Mouse (Mus musculus) intestine, embryonic 14.5 days (tissue): Measurements from ENCODE around the gene Adam1a. TPM values are rescaled to one million over a fixed set of nuclear protein-coding genes. Genes with fewer than 3 reads are reported as not detected.

ENCODE experiments used
- ATAC-seq: fragments of 200-750 bp; cut with Nextera tagmentation; replicated peaks from 2 replicates; pipeline ENCODE4 v1.8.0; 2017; ENCODE audit warnings: low read depth, moderate number of reproducible peaks, moderate TSS enrichment, moderate library complexity; ENCODE audit not compliant: low FRiP score, low TSS enrichment
- DNase-seq: peaks from one replicate; pipeline ENCODE4 v3.0.0-alpha.2; 2018; ENCODE audit warnings: low spot score
- H3K27ac ChIP-seq: fragments of 300-500 bp; sonication (generic); 2 replicates; pipeline ENCODE4 v1.5.1; 2014; ENCODE audit warnings: low read depth, mild to moderate bottlenecking, control low read depth
- H3K27me3 ChIP-seq: fragments of 300-500 bp; sonication (generic); replicated peaks from 2 replicates; pipeline ENCODE4 v1.6.1; 2014; ENCODE audit warnings: low read length, control low read depth; ENCODE audit not compliant: control insufficient read depth, insufficient read depth
- H3K36me3 ChIP-seq: fragments of 300-500 bp; sonication (generic); 2 replicates; pipeline ENCODE4 v1.6.1; 2014; ENCODE audit warnings: low read length, control low read depth; ENCODE audit not compliant: control insufficient read depth, insufficient read depth
- H3K4me1 ChIP-seq: fragments of 300-500 bp; sonication (generic); replicated peaks from 2 replicates; pipeline ENCODE4 v1.6.1; 2014; ENCODE audit warnings: low read length, control low read depth, mixed read lengths; ENCODE audit not compliant: control insufficient read depth, insufficient read depth
- H3K4me2 ChIP-seq: fragments of 300-500 bp; sonication (generic); 2 replicates; pipeline ENCODE4 v1.6.1; 2014; ENCODE audit warnings: low read length
- H3K4me3 ChIP-seq: fragments of 300-500 bp; sonication (generic); 2 replicates; pipeline ENCODE4 v1.5.1; 2014; ENCODE audit warnings: low read depth, low read length, control low read depth, mixed read lengths
- H3K9ac ChIP-seq: fragments of 300-500 bp; sonication (generic); 2 replicates; pipeline ENCODE4 v1.6.1; 2014; ENCODE audit warnings: mild to moderate bottlenecking, low read length
- H3K9me3 ChIP-seq: fragments of 300-500 bp; sonication (generic); 2 replicates; pipeline ENCODE4 v1.6.1; 2016; ENCODE audit warnings: low read length, control low read depth; ENCODE audit not compliant: control insufficient read depth
- WGBS: fragments of 180-500 bp; shearing (Covaris S2); extraction: QIAGEN DNeasy Blood & Tissue Kit; methylation state at CpG from one replicate; pipeline ENCODE4 v1.1.7; 2014; 5-methylcytosine and 5-hydroxymethylcytosine counted together
- polyA plus RNA-seq: library from polyadenylated mRNA; unstranded; fragments of >200 nt; fragmentation: Nextera tagmentation; extraction: Ambion mirVana; gene quantifications from 2 replicates; pipeline ENCODE4 v1.2.1, GENCODE M21; 2014

Gene Adam1a
- polyA plus RNA-seq, 1 experiment from 2014 or later: 1.6 TPM

DNA sequence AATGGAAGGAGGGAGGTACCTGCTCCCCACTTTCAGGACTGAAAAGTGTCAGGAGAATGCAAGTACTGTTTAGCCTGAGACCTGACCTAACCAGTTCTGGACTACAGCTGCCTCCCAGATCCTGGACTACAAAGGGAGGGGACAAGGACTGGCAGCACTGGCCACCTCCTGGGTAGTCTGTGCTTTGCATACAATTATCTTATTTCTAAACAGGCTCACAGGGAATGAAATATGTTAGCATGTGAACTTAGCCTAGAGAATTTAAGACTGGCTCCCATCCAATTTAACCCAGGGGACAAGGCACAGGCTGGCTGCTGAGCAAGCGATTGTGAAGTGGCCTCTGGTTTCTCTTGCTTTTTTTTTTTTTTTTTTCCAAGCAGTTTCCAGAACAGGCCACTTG is 25.5 kb upstream of the Adam1a start:
- H3K9ac ChIP-seq: no peak overlapping the region
- no peak overlapping the region for H3K4me2 ChIP-seq
- ATAC-seq (no peak), DNase-seq (no peak)
- 47% methylated on average over 1 of the region's 1 CpGs for WGBS
- H3K27ac ChIP-seq: no peak overlapping the region
- peaks cover 52% of the 10 kb centered on the region for H3K36me3 ChIP-seq
- no peaks in the 10 kb centered on the region for H3K27me3 ChIP-seq
- H3K9me3 ChIP-seq: no peaks in the 10 kb centered on the region
- no peak overlapping the region for H3K4me3 ChIP-seq
- H3K4me1 ChIP-seq: no peaks in the 10 kb centered on the region

DNA sequence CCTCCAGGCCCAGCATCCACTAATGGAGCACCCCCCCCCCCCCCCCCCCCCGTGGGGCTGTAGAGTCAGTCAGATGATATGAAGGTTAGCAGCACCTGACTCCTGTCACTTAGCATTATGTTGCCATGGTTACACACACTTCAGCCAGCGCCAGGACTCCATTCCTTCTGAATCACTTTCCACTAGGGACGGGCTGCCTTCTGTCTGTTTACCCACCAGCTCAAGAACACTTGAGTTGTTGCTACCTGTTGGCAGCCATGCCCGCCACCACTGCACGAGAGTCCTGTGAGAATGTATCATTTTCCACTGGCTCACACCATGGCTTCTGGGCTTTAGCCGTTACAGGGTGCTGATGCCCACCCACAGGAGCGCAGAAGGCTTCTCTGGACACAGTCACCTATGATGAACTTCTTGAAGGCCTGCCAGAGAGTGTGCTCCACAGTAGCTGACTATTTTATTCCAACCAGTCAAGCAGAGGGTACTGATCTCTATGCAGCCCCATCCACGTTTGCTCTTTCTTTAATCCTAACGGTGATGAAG is 24.7 kb upstream of the Adam1a start:
- H3K4me3 ChIP-seq: no peak overlapping the region
- ATAC-seq: no peak
- H3K4me1 ChIP-seq: no peaks in the 10 kb centered on the region
- no peak overlapping the region for H3K4me2 ChIP-seq
- no peak overlapping the region for H3K9ac ChIP-seq
- H3K36me3 ChIP-seq: peaks cover 47% of the 10 kb centered on the region
- 67% methylated on average over 9 of the region's 9 CpGs for WGBS
- no peak overlapping the region for H3K27ac ChIP-seq
- no peak for DNase-seq
- no peaks in the 10 kb centered on the region for H3K27me3 ChIP-seq
- H3K9me3 ChIP-seq: no peaks in the 10 kb centered on the region

DNA sequence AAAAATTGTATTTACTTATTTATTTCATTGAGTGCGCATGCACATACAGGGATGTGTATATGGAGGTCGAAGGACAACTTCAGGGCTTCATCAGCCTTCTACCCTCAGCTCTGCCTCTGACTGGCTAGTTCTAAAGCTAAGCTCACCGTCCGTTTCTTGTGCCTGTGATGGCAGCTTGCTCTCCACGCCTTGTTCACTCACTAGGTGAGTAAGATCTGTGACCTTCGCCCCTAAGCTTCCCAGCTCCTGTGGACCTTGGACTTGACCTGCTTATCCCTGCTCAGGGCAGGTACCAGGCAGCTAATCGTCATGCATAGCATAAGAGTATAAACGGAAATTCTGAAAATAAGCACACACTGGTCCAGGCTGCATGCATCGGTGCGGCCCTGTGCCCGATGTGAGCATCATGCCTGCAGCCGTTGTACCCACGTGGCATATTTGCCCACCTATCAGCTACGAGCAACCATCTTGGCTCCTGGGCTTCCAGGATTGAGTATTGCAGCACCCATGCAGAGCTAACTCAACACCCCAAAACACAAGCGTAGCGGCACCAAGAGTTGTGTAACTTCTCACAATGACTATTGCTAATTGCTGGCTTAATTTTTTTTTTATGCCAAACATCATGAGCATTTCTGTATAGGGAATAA is 20.9 kb upstream of the Adam1a start:
- Histone ChIP-seq H3K9ac (no peak overlapping the region), H3K4me1 (no peaks in the 10 kb centered on the region), H3K4me3 (no peak overlapping the region), H3K27me3 (no peaks in the 10 kb centered on the region), H3K4me2 (no peak overlapping the region), H3K9me3 (no peaks in the 10 kb centered on the region), H3K27ac (no peak overlapping the region), H3K36me3 (peaks cover 25% of the 10 kb centered on the region)
- WGBS: 78% methylated on average over 16 of the region's 16 CpGs
- 0 out of 2 replicates have a peak, but pooled peaks have one; percentile 19 for ATAC-seq
- DNase-seq: no peak

DNA sequence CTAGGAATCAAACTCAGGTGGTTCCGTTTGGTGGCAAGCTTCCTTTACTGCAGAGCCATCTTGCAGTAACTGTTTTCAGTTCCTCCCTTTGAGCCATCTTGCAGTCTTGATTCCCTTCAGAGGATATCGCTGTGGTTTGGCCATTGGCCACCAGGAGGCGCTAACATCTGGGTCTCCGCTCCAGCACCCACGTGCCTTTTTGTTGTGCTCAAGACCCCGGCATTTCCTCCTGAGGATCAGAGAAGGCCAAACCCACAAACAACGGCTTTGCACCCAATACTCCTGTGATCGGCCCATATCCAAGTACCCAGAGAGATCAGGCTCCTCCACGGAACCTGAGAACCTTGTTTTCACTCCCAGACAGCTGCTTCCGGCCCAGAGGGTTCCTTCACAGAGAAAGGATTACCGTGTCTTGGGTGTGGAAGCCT is 19.2 kb upstream of the Adam1a start:
- Histone ChIP-seq H3K27me3 (no peaks in the 10 kb centered on the region), H3K4me3 (no peak overlapping the region), H3K27ac (no peak overlapping the region), H3K4me2 (peak overlapping the region; percentile 29; the same call in 1 of the 2 replicates), H3K9ac (no peak overlapping the region), H3K9me3 (no peaks in the 10 kb centered on the region), H3K4me1 (no peaks in the 10 kb centered on the region), H3K36me3 (0 out of 2 replicates have a peak, but pooled peaks cover 12% of the 10 kb centered on the region)
- ATAC-seq: no peak; the same call in 1 of the 2 replicates
- WGBS: 13% methylated on average over 11 of the region's 11 CpGs
- DNase-seq: peak; percentile 93

DNA sequence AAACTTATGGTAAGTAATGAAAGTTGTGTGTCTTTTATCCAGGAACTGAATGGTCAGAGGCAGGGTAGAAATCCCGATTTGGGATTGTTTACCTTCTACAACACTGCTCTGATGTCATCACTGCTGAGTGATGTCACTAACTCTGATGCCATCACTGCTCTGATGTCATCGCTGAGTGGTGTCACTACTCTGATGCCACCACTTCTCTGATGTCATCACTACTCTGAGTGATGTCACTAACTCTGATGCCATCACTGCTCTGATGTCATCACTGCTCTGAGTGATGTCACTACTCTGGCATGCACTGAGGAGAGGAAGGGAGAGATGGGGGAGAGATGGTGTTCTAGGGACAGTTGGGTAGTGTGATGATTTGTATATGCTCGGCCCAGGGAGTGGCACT is 17.2 kb upstream of the Adam1a start:
- Histone ChIP-seq H3K36me3 (no peaks in the 10 kb centered on the region), H3K27me3 (no peaks in the 10 kb centered on the region), H3K9me3 (no peaks in the 10 kb centered on the region), H3K27ac (no peak overlapping the region), H3K4me3 (no peak overlapping the region), H3K4me1 (no peaks in the 10 kb centered on the region), H3K4me2 (no peak overlapping the region), H3K9ac (no peak overlapping the region)
- no peak for ATAC-seq
- DNase-seq: no peak
- WGBS: 81% methylated on average over 3 of the region's 3 CpGs

DNA sequence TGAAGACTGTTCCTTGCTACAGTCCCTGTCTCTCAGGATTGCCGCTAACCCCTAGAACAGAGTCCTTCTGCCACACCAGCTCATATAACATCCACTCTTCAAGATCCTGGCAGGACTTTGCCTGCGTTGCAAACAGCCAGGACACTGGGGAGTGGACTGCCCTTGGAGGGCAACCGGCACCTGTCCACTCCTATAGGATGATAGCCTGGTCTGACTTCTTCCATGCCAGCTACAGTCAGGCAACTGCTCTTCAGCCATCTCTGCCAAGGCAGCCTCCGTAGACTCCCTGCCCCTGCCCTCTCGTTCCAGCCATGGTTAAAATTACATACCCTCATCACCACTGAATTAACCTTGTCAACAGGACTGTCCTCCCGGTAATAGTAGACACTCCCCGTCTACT is 3.9 kb upstream of the Adam1a start:
- ATAC-seq (no peak), DNase-seq (no peak)
- Histone ChIP-seq H3K27ac (no peak overlapping the region), H3K36me3 (no peaks in the 10 kb centered on the region), H3K9me3 (no peaks in the 10 kb centered on the region), H3K4me3 (no peak overlapping the region), H3K4me2 (no peak overlapping the region), H3K4me1 (peaks cover 6% of the 10 kb centered on the region), H3K9ac (no peak overlapping the region), H3K27me3 (no peaks in the 10 kb centered on the region)
- WGBS: 87% methylated on average over 7 of the region's 7 CpGs

DNA sequence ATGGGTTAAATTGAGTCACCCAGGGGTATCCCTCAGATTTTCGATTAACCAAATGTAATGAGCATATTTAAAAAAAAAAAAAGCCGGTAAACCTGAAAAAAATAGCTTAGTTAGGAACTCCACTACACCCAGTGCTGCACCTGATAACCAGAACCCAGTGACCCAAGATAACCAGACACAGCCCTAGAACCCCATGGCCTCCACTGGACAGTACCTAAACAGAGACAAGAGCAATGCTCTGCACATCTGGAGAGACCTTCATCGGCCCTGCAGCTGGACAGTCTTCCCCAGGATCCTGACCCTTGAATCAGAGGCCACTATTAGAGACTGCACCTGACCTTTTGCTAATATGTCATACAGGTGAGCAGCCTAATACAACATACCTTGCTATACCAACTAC is 1.8 kb upstream of the Adam1a start:
- no peaks in the 10 kb centered on the region for H3K27me3 ChIP-seq
- no peak overlapping the region for H3K9ac ChIP-seq
- H3K36me3 ChIP-seq: no peaks in the 10 kb centered on the region
- peaks cover 13% of the 10 kb centered on the region for H3K4me1 ChIP-seq
- ATAC-seq: no peak
- no peak overlapping the region for H3K4me2 ChIP-seq
- no peak overlapping the region for H3K27ac ChIP-seq
- 91% methylated on average over 3 of the region's 3 CpGs for WGBS
- no peak overlapping the region for H3K4me3 ChIP-seq
- DNase-seq: no peak
- H3K9me3 ChIP-seq: no peaks in the 10 kb centered on the region

DNA sequence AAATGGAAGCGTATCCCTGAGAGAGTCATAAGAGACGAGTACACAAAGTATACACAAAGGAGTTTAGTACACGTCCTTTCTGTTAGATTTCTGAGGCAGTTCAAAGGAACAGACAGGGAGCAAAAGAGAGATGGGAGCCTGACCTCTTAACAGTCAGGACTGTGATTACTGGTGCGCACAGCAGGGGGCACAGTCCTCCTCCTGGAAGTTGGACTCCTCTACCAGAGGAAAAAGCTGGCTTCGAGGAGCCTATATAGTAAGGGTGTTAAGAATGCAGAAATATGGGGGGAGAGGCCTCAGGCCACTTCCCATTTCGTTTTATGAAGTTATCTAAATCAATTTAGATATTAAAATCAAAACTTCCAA is 1.2 kb upstream of the Adam1a start:
- peaks cover 13% of the 10 kb centered on the region for H3K4me1 ChIP-seq
- DNase-seq: peak; percentile 71
- H3K36me3 ChIP-seq: no peaks in the 10 kb centered on the region
- H3K9ac ChIP-seq: peak overlapping the region; percentile 96
- H3K27ac ChIP-seq: peak overlapping the region; percentile 97; the same call in 1 of the 2 replicates
- peak overlapping the region; percentile 93 for H3K4me3 ChIP-seq
- peak overlapping the region; percentile 54 for H3K4me2 ChIP-seq
- no peaks in the 10 kb centered on the region for H3K9me3 ChIP-seq
- 28% methylated on average over 6 of the region's 6 CpGs for WGBS
- no peaks in the 10 kb centered on the region for H3K27me3 ChIP-seq
- peak; percentile 37; the same call in 1 of the 2 replicates for ATAC-seq
